Mouse (Mus musculus) MEL (cell line): Measurements from ENCODE around the gene Tgif2lx1. TPM values are rescaled to one million over a fixed set of nuclear protein-coding genes. Genes with fewer than 3 reads are reported as not detected.
"Not testable (repeated sequence)": the region's sequence is repeated elsewhere in the genome, so short reads cannot be mapped to it uniquely, and the experiment has no call there.

Experiments used
- DNase-seq: peaks from one replicate; pipeline ENCODE4 v3.0.0; 2011; ENCODE audit warnings: low read depth, low spot score
- H3K27ac ChIP-seq: 2 replicates; pipeline ENCODE4 v1.5.1; 2012; ENCODE audit warnings: low read depth, mild to moderate bottlenecking, control low read depth, low read length, moderate library complexity; ENCODE audit not compliant: control insufficient read depth
- H3K27me3 ChIP-seq, 2 experiments: fragments of 150-350 bp in 1 of 2; sonication (generic) in 1 of 2; 2 replicates each; pipeline ENCODE4 v1.6.1; 2012; ENCODE audit warnings: low read length in 2 of 2, mild to moderate bottlenecking in 2 of 2, improper control_type of control experiment in 1 of 2, moderate library complexity in 1 of 2; ENCODE audit not compliant: insufficient read depth in 2 of 2, control insufficient read depth in 1 of 2
- H3K36me3 ChIP-seq, 2 experiments: 2 replicates each; pipeline ENCODE4 v1.6.1; 2012 to 2014; ENCODE audit warnings: low read length in 2 of 2, improper control_type of control experiment in 1 of 2, inconsistent platforms in 1 of 2, mild to moderate bottlenecking in 1 of 2; ENCODE audit not compliant: insufficient read depth in 2 of 2, control insufficient read depth in 1 of 2
- H3K4me1 ChIP-seq, 2 experiments: fragments of 150-350 bp in 1 of 2; sonication (generic) in 1 of 2; 2 replicates each; pipeline ENCODE4 v1.6.1; 2012; ENCODE audit warnings: low read length in 2 of 2, improper control_type of control experiment in 1 of 2, mild to moderate bottlenecking in 1 of 2; ENCODE audit not compliant: insufficient read depth in 2 of 2, control insufficient read depth in 1 of 2
- H3K4me3 ChIP-seq, 2 experiments: fragments of 150-350 bp in 1 of 2; sonication (generic) in 1 of 2; 2 replicates each; pipeline ENCODE4 v1.5.1; 2012; ENCODE audit warnings: low read depth in 2 of 2, low read length in 2 of 2, mild to moderate bottlenecking in 2 of 2, moderate library complexity in 2 of 2, control low read depth in 1 of 2, improper control_type of control experiment in 1 of 2; ENCODE audit not compliant: control insufficient read depth in 1 of 2, insufficient read depth in 1 of 2
- H3K79me2 ChIP-seq: 2 replicates; pipeline ENCODE4 v1.6.1; 2012; ENCODE audit warnings: mild to moderate bottlenecking, low read length, moderate library complexity; ENCODE audit not compliant: control insufficient read depth, poor library complexity, insufficient read depth
- H3K9ac ChIP-seq: 2 replicates; pipeline ENCODE4 v1.6.1; 2012; ENCODE audit warnings: low read depth, mild to moderate bottlenecking, control low read depth, low read length, moderate library complexity; ENCODE audit not compliant: control insufficient read depth, poor library complexity, severe bottlenecking
- H3K9me3 ChIP-seq: fragments of 150-350 bp; sonication (generic); replicated peaks from 2 replicates; pipeline ENCODE4 v1.6.1; 2012; ENCODE audit warnings: mild to moderate bottlenecking, low read length, improper control_type of control experiment, moderate library complexity; ENCODE audit not compliant: insufficient read depth
- polyA plus RNA-seq, 2 experiments: library from polyadenylated mRNA; stranded (reverse) in 1 of 2; unstranded in 1 of 2; fragments of >175 nt in 1 of 2; fragments of >200 nt in 1 of 2; gene quantifications; 2 replicates each; pipeline versions ENCODE4 v1.2.1 to v1.2.4; 2012; ENCODE audit warnings: low replicate concordance in 2 of 2, low read depth in 1 of 2; ENCODE audit not compliant: insufficient read length in 2 of 2, insufficient read depth in 1 of 2, missing spikeins in 1 of 2
- total RNA-seq: library from RNA; depleted of rRNA; stranded (reverse); fragments of 300-350 nt; gene quantifications from 2 replicates; pipeline ENCODE4 v1.2.3, GENCODE M21; 2012; rRNA removed

Tgif2lx1 gene
- total RNA-seq (not detected in 2 replicates), polyA plus RNA-seq (not detected)

- H3K4me3 ChIP-seq, H3K27me3 ChIP-seq, H3K9ac ChIP-seq, H3K4me1 ChIP-seq, H3K36me3 ChIP-seq, H3K9me3 ChIP-seq, H3K27ac ChIP-seq, DNase-seq, H3K79me2 ChIP-seq: not testable (repeated sequence)
Measured at GRCm38 (mm10) chrX:118480637-118481036, at the start of gene Tgif2lx1. TSS of gene Tgif2lx1 (minus strand) at chrX:118480737.

Other genes with a start within 250 kb of the Tgif2lx1 start
- gene Tgif2lx2, start 53.5 kb downstream of the Tgif2lx1 start, total RNA-seq, result not detected in 2 replicates
- not detected for gene Tgif2lx2, start 53.5 kb downstream of the Tgif2lx1 start, polyA plus RNA-seq